Mouse (Mus musculus) hematopoietic multipotent progenitor cell, adult 10-12 weeks (in vitro differentiated cells): ENCODE data around the gene Clstn3. TPM values are rescaled to one million over a fixed set of nuclear protein-coding genes. Genes with fewer than 3 reads are reported as not detected.

ENCODE experiments used
- polyA plus RNA-seq: library from polyadenylated mRNA; stranded (reverse); fragments of >175 nt; gene quantifications from 2 replicates; pipeline ENCODE4 v1.2.3, GENCODE M21; 2012; ENCODE audit warnings: low replicate concordance

The Clstn3 gene
- polyA plus RNA-seq, result 0.76 and 1.6 TPM in 2 replicates

GRCm38 (mm10) chr6:124464305-124465271, at the start of gene Clstn3:
Clstn3 (minus strand) TSS chr6:124464794.

DNA sequence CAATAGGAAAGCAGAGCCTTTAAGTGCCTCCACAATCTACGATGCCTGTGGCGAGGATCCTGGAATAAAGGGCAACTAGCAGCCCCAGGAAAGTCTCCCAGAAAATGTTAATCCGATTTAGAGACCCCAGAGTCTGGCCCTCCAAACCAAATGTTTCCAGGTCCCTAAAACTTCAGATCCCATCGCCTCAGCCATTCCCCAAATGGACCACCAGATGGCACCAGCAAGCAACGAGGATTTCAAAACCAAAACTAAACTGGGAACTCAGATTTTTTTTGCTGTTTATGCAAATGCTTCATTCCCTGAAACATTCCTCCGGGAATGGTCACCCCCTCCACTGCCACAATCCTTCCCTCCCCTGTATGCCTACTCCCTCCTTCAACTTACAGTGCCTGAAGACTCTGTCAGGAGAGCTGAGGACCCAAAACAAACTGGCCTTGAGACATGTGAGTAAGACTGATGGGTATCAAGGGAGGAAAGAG, 47.8 kb upstream of the Clstn3 start, which contains the start of gene C1ra:
Gene C1ra (plus strand): TSS at position 51 of the 482 bp plus-strand sequence.

DNA sequence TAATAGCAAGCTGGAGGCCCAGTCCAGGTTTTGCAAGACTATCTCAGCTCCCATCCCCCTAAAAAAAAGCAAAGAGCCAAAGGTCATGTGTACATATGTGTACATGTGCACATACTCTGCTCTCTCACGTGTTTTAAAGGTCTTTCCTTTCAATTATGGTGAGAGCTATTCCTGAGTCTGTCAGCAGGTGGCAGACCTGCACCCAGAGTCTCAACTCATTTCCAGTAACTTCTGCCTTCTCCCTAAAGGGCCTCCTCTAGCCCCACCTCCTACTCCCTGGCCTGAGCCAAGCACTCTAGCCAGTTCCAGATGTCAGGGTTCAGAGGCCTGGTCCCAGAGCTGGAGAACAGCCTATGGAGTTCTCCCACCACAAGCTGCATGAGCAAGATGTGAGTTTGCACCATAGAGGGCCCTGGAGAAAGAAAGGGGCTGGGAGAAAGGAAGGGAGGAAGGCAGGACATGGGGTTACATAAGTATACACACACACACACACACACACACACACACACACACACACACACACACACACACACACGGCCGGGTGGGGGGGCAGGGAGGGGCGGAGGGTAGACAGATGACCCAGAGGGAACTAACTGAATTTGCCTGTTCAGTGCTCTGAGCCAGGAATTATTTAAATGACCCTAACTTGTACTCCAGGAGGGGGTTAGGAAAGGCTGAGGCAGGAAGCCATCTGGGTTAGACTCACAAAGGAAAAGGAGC, 28.4 kb upstream of the Clstn3 start, which contains the start of gene C1rl:
Gene C1rl (plus strand): TSS at position 272 of the 720 bp plus-strand sequence.

GRCm38 (mm10) chr6:124414927-124415325, 49.7 kb downstream of the Clstn3 start, which contains the start of gene Pex5:
Pex5 (minus strand) TSS chr6:124415067.

Other genes with a start within 250 kb of the Clstn3 start
- gene Vmn2r27, start 232.9 kb downstream of the Clstn3 start, polyA plus RNA-seq, result not detected in 2 replicates
- gene Cd163, start 160.1 kb downstream of the Clstn3 start, polyA plus RNA-seq, result 1.2 and 3.4 TPM in 2 replicates
- gene Pex5, start 49.7 kb downstream of the Clstn3 start, polyA plus RNA-seq, result 10.7 and 24.3 TPM in 2 replicates
- 0.25 and 0.44 TPM in 2 replicates for gene C1rl, start 28.3 kb upstream of the Clstn3 start, polyA plus RNA-seq
- 1.8 and 3.7 TPM in 2 replicates for gene C1ra, start 47.6 kb upstream of the Clstn3 start, polyA plus RNA-seq
- gene C1s1, start 77.6 kb upstream of the Clstn3 start, polyA plus RNA-seq, result 0.03 TPM in 1 of 2 replicates, not detected in the other
- not detected in 2 replicates for gene C1rb, start 105.5 kb upstream of the Clstn3 start, polyA plus RNA-seq
- not detected in 2 replicates for gene C1s2, start 171.3 kb upstream of the Clstn3 start, polyA plus RNA-seq
- 83.8 and 87.0 TPM in 2 replicates for gene Lpcat3, start 198.2 kb upstream of the Clstn3 start, polyA plus RNA-seq
- 107 and 155 TPM in 2 replicates for gene Emg1, start 247.4 kb upstream of the Clstn3 start, polyA plus RNA-seq
- 104 and 182 TPM in 2 replicates for gene Phb2, start 247.5 kb upstream of the Clstn3 start, polyA plus RNA-seq